8 mouse cellular contexts compared by ENCODE assay signal in the genomic region with DNA sequence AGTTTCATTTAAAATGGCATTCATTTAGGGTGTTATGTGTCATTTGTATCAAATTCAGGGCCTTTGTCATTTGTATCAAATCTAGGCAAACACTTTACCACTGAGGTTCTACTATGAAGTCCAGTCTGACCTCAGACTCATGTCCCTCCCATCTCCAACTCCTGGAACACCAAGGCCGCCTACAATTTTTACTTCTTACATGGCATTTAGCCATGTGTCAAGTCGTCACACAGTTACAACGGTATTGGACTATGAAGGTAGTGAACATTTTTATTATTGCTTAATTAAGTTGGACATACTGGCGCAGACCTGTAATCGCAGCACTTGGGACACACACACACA. TPM values are rescaled to one million over a fixed set of nuclear protein-coding genes. Genes with fewer than 3 reads are reported as not detected.
DNase-seq lines count a peak whose midpoint lies in the region; ATAC-seq and TF ChIP-seq lines count a peak whose summit lies in the region.

No protein-coding gene starts in this region.

- peaks cover 10% of the 10 kb centered on the region for H3K4me1 ChIP-seq in cerebellum, adult 2 months (ENCODE audit: control insufficient read depth, insufficient read depth, low read length)
- H3K4me1 ChIP-seq in neural tube, embryonic 11.5 days (ENCODE audit: control insufficient read depth, insufficient read depth, low read length) = no peaks in the 10 kb centered on the region
- H3K4me1 ChIP-seq in limb, embryonic 14.5 days (ENCODE audit: control insufficient read depth, insufficient read depth, low read length) = peaks cover 4% of the 10 kb centered on the region; the same call in 1 of the 2 replicates
- no peaks in the 10 kb centered on the region for H3K4me1 ChIP-seq in stomach, embryonic 15.5 days

- DNase-seq in cerebellum, adult 2 months = no peak
- DNase-seq in cerebellum, postnatal 36 days = no peak
- no peak for DNase-seq in neural tube, embryonic 11.5 days (ENCODE audit: low spot score)
- DNase-seq in neural tube, embryonic 10.5 days (ENCODE audit: extremely low spot score, low spot score) = no peak
- no peak for DNase-seq in limb, embryonic 14.5 days (ENCODE audit: low spot score)
- DNase-seq in c-Kit-positive CD71-positive TER-119-positive erythroid progenitor cells, embryonic 14.5 days (ENCODE audit: low spot score) = no peak
- no peak for DNase-seq in adrenal gland, postnatal 36 days

- peak overlapping the region; percentile 79; the same call in 1 of the 2 replicates for H3K27ac ChIP-seq in cerebellum, adult 2 months (ENCODE audit: insufficient read depth, low read length)
- no peak overlapping the region for H3K27ac ChIP-seq in neural tube, embryonic 11.5 days (ENCODE audit: low read depth, low read length)
- H3K27ac ChIP-seq in limb, embryonic 14.5 days (replicated peaks; ENCODE audit: low read depth, low read length) = peak overlapping the region; percentile 84; the same call in 1 of the 2 replicates
- H3K27ac ChIP-seq in stomach, embryonic 15.5 days = peak overlapping the region; percentile 98

- H3K36me3 ChIP-seq in neural tube, embryonic 11.5 days (ENCODE audit: control insufficient read depth, insufficient read depth, low read length) = no peaks in the 10 kb centered on the region
- H3K36me3 ChIP-seq in limb, embryonic 14.5 days (ENCODE audit: control insufficient read depth, insufficient read depth, low read length) = no peaks in the 10 kb centered on the region
- no peaks in the 10 kb centered on the region for H3K36me3 ChIP-seq in stomach, embryonic 15.5 days

- peak overlapping the region; percentile 56 for H3K4me2 ChIP-seq in neural tube, embryonic 11.5 days (ENCODE audit: low read depth)
- H3K4me2 ChIP-seq in limb, embryonic 14.5 days (replicated peaks; ENCODE audit: low read depth, low read length, severe bottlenecking) = peak overlapping the region; percentile 54
- peak overlapping the region; percentile 65 for H3K4me2 ChIP-seq in stomach, embryonic 15.5 days

- H3K4me3 ChIP-seq in cerebellum, adult 2 months (replicated peaks; ENCODE audit: insufficient read depth, low read depth, low read length) = peak overlapping the region; percentile 80
- H3K4me3 ChIP-seq in neural tube, embryonic 11.5 days (ENCODE audit: low read depth, low read length) = peak overlapping the region; percentile 47
- H3K4me3 ChIP-seq in limb, embryonic 14.5 days (replicated peaks; ENCODE audit: low read length) = peak overlapping the region; percentile 52
- H3K4me3 ChIP-seq in stomach, embryonic 15.5 days (replicated peaks) = peak overlapping the region; percentile 73

- peak overlapping the region; percentile 71 for H3K9ac ChIP-seq in neural tube, embryonic 11.5 days (ENCODE audit: low read length)
- peak overlapping the region; percentile 64; the same call in 1 of the 2 replicates for H3K9ac ChIP-seq in limb, embryonic 14.5 days (ENCODE audit: low read depth, low read length, severe bottlenecking)
- no peak overlapping the region for H3K9ac ChIP-seq in stomach, embryonic 15.5 days

- WGBS in cerebellum, adult 2 months = 10% methylated on average over 5 of the region's 5 CpGs
- WGBS in neural tube, embryonic 11.5 days = 46% methylated on average over 5 of the region's 5 CpGs
- 24% methylated on average over 5 of the region's 5 CpGs for WGBS in limb, embryonic 14.5 days
- WGBS in stomach, embryonic 15.5 days = 35% methylated on average over 5 of the region's 5 CpGs

- 0 out of 2 replicates have a peak, but pooled peaks have one; percentile 22 for ATAC-seq in neural tube, embryonic 11.5 days (ENCODE audit: insufficient read depth, low FRiP score, low TSS enrichment)
- ATAC-seq in limb, embryonic 14.5 days (ENCODE audit: low FRiP score, low read depth) = no peak; the same call in 1 of the 2 replicates
- no peak for ATAC-seq in stomach, embryonic 15.5 days (ENCODE audit: insufficient read depth, low FRiP score, low read depth)

- TF ChIP-seq POLR2A in cerebellum, adult 2 months (IDR thresholded peaks at IDR 0.05; ENCODE audit: borderline replicate concordance, insufficient read depth, low read length) = no peak
- TF ChIP-seq POLR2A in limb, embryonic 14.5 days (IDR thresholded peaks at IDR 0.05; ENCODE audit: borderline replicate concordance, extremely low read depth, insufficient read depth, insufficient read length) = no peak

- TF ChIP-seq CTCF in cerebellum, adult 2 months (IDR thresholded peaks at IDR 0.05; ENCODE audit: borderline replicate concordance, insufficient read depth, low read depth, low read length) = no peak

- H3K9me3 ChIP-seq in neural tube, embryonic 11.5 days (ENCODE audit: control insufficient read depth, low read length) = no peaks in the 10 kb centered on the region
- no peaks in the 10 kb centered on the region for H3K9me3 ChIP-seq in limb, embryonic 14.5 days (ENCODE audit: control insufficient read depth, low read length)
- H3K9me3 ChIP-seq in stomach, embryonic 15.5 days = no peaks in the 10 kb centered on the region

- no peaks in the 10 kb centered on the region for H3K27me3 ChIP-seq in cerebellum, adult 2 months (ENCODE audit: control insufficient read depth, insufficient read depth, low read length)
- no peaks in the 10 kb centered on the region for H3K27me3 ChIP-seq in neural tube, embryonic 11.5 days (ENCODE audit: control insufficient read depth, insufficient read depth, low read length)
- no peaks in the 10 kb centered on the region for H3K27me3 ChIP-seq in limb, embryonic 14.5 days (ENCODE audit: control insufficient read depth, insufficient read depth, low read length)
- no peaks in the 10 kb centered on the region for H3K27me3 ChIP-seq in stomach, embryonic 15.5 days (replicated peaks)

RNA-seq across cellular contexts. Expression of a gene that starts 6.9 kb away (rescaled TPM):
- polyA plus RNA-seq in cerebellum, adult 2 months (2012; rRNA removed) = 119 and 123 TPM in 2 replicates
- 7.0 and 8.0 TPM in 2 replicates for polyA plus RNA-seq in neural tube, embryonic 11.5 days (2014; fragmentation: Nextera tagmentation; extraction: Ambion mirVana)
- polyA plus RNA-seq in limb, embryonic 14.5 days (2012; rRNA removed) = 26.3 and 28.1 TPM in 2 replicates
- polyA plus RNA-seq in limb, embryonic 14.5 days (2014; fragmentation: Nextera tagmentation; extraction: Ambion mirVana) = 30.7 and 32.1 TPM in 2 replicates
- 112 and 127 TPM in 2 replicates for polyA plus RNA-seq in stomach, embryonic 15.5 days (2015; fragmentation: Nextera tagmentation; extraction: Ambion mirVana)
- 10 to 100 TPM; 22.5 to 60.5 TPM for total RNA-seq in adrenal gland, postnatal 36 days (2021)

RNA-seq across cellular contexts. Expression of a gene that starts 7.9 kb away (rescaled TPM):
- polyA plus RNA-seq in cerebellum, adult 2 months (2012; rRNA removed) = 60.5 and 62.6 TPM in 2 replicates
- 7.2 and 9.5 TPM in 2 replicates for polyA plus RNA-seq in neural tube, embryonic 11.5 days (2014; fragmentation: Nextera tagmentation; extraction: Ambion mirVana)
- polyA plus RNA-seq in limb, embryonic 14.5 days (2012; rRNA removed) = 31.1 and 35.2 TPM in 2 replicates
- polyA plus RNA-seq in limb, embryonic 14.5 days (2014; fragmentation: Nextera tagmentation; extraction: Ambion mirVana) = 14.5 and 17.0 TPM in 2 replicates
- polyA plus RNA-seq in stomach, embryonic 15.5 days (2015; fragmentation: Nextera tagmentation; extraction: Ambion mirVana) = 15.4 and 16.2 TPM in 2 replicates
- total RNA-seq in adrenal gland, postnatal 36 days (2021) = 10 to 100 TPM; 14.6 to 34.6 TPM

RNA-seq across cellular contexts. Expression of a gene that starts 37.9 kb away (rescaled TPM):
- polyA plus RNA-seq in cerebellum, adult 2 months (2012; rRNA removed) = 41.8 and 44.8 TPM in 2 replicates
- polyA plus RNA-seq in neural tube, embryonic 11.5 days (2014; fragmentation: Nextera tagmentation; extraction: Ambion mirVana) = 11.2 and 12.3 TPM in 2 replicates
- polyA plus RNA-seq in limb, embryonic 14.5 days (2012; rRNA removed) = 92.6 and 99.2 TPM in 2 replicates
- 77.1 and 87.3 TPM in 2 replicates for polyA plus RNA-seq in limb, embryonic 14.5 days (2014; fragmentation: Nextera tagmentation; extraction: Ambion mirVana)
- 88.7 and 92.5 TPM in 2 replicates for polyA plus RNA-seq in stomach, embryonic 15.5 days (2015; fragmentation: Nextera tagmentation; extraction: Ambion mirVana)
- total RNA-seq in adrenal gland, postnatal 36 days (2021) = 10 to 100 TPM; 30.0 to 35.4 TPM
